Mouse (Mus musculus): Measurements from ENCODE around the gene Mdfic.

Mdfic gene

GRCm38 (mm10) chr6:15770128-15770527 lies 49.7 kb downstream of the Mdfic start:
- in situ Hi-C loops (cut with MboI; ENCODE audit: low pct_unique_long_range_greater_than_20kb in 1 of 2, low sequenced_read_pairs in 2 of 2, unreplicated experiment in 1 of 2): no loop called here

DNA sequence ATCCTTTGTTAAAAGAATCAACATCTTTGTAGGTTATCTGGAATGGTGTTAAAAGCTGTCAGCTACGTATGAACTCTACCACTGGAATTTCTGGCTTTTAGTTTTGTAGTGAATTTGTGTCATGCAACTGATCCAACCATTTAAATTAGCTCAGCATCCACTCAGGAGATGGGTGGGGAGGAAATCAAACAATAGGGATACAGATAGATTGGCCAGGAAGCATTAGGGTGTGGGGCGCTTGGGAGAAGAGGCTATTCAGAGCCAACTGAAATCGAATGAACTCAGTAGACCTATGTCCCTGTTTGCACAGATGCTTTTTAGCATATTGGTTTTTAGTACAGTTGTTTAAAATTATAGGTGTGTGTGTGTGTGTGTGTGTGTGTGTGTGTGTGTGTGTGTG lies 56.6 kb downstream of the Mdfic start:
- in situ Hi-C loops (cut with MboI; ENCODE audit: low pct_unique_long_range_greater_than_20kb in 1 of 2, low sequenced_read_pairs in 2 of 2, unreplicated experiment in 1 of 2): no loop called here

DNA sequence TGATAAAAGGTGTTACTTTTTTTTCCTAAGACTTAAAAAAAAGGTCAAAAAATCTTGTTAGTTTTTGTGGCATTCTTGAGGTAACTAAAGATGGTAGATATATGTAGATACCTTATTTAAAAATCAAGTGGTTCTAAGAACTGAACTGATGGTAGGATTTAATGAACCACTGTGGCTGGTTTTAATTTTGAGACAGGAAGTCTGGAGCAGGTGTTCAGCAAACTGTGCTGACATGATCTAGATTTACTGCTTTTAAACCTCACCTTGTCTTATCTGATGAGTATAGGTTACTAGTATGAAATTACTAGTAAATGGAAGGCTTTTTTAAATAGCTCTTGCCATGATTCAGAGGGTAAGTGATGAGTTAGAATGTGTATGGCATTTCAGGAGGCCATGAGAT lies 59.7 kb downstream of the Mdfic start:
- in situ Hi-C loops (cut with MboI; ENCODE audit: low pct_unique_long_range_greater_than_20kb in 1 of 2, low sequenced_read_pairs in 2 of 2, unreplicated experiment in 1 of 2): no loop called here

DNA sequence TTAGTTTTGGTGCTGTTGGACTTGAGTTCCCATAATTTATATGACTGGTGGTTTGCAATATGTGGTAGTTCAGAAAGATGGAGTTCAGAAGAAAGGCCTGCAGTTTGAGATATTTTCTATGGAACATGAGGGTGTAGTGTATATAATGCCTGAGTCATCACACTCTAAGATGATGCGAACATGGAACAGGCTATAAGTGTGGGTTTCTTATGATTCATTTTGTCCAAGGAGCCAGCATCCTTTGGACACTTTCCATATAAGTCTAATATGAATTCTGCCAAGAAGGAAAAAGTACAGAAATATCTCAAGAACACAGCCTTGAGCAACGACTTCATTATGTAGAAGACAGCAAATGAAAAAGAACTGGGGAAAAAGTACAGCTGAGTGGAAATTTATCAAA lies 60.2 kb downstream of the Mdfic start:
- in situ Hi-C loops (cut with MboI; ENCODE audit: low pct_unique_long_range_greater_than_20kb in 1 of 2, low sequenced_read_pairs in 2 of 2, unreplicated experiment in 1 of 2): no loop called here

DNA sequence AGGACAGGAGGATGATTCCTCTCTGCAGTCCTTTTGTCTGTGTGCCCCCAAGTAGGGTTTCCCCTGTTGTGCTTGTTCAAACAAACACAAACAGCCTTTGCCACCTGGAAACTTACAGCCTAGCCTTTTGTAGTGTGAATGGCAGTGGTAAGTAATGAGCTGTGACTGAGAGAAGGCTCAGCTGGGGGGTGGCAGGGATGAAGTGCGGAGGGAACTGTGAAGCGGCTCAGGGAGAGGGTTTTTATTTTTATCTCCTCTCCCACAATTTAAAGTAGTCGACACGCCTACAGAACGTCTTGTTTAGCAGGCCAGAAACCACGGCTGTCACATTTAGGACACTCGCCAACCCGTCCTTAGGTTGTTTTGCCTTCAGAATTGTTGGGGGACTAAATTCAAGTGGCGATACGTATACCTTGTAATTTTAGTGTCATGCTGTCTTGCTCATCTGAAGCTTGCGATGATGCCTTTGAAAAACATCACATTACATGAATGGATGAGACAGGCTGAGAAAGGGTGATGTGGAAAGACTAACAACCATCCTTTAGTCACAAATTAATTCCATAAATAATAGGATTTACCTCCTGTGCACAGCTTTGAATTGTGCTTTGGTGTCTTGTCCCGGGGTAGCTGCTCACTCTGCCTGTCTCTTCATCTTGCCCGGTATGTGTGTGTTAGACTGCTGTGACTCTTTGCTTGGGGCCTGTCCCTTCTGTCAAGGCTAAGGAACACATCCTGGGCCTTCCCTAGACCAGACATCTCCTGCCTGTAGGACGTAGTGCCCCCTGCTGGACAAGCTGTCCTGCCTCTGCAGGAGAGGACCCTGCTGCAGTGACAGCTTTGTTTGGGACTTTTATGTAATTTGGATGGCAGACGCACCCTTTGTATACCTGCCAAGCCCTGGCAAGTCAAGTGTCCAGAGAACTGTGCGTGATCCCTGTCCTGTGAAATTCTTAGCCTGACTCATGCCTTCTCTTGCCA lies 69.4 kb downstream of the Mdfic start:
- in situ Hi-C loops (cut with MboI; ENCODE audit: low pct_unique_long_range_greater_than_20kb in 1 of 2, low sequenced_read_pairs in 2 of 2, unreplicated experiment in 1 of 2): no loop called here

GRCm38 (mm10) chr6:15792680-15793601 lies 72.5 kb downstream of the Mdfic start:
- in situ Hi-C loops (cut with MboI; ENCODE audit: low pct_unique_long_range_greater_than_20kb in 1 of 2, low sequenced_read_pairs in 2 of 2, unreplicated experiment in 1 of 2): no loop called here

- in situ Hi-C loops (cut with MboI; ENCODE audit: low pct_unique_long_range_greater_than_20kb in 1 of 2, low sequenced_read_pairs in 2 of 2, unreplicated experiment in 1 of 2): no loop called here
Measured at GRCm38 (mm10) chr6:15793602-15794345, 73.3 kb downstream of the Mdfic start.

- in situ Hi-C loops (cut with MboI; ENCODE audit: low pct_unique_long_range_greater_than_20kb in 1 of 2, low sequenced_read_pairs in 2 of 2, unreplicated experiment in 1 of 2): no loop called here
Measured at GRCm38 (mm10) chr6:15794801-15795200, 74.3 kb downstream of the Mdfic start.

DNA sequence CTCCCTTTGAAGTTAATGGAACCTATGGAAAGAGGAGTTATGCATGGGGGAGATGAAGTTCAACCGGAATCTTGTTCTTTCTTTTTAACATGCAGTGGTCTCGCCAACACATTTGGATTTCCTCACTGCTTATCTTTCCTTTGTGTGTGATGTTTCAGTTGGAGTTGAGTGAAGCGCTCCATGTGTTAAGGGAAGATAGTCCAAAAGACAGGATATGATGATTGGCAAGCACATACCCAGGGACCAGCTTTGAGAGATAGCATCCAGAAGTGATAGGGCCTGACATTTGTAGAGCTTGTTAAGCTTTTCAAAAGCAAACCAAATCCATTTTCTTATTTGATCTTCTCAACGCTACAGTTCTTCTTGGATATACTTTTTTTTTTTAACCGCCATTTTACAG lies 86.9 kb downstream of the Mdfic start:
- in situ Hi-C loops (cut with MboI; ENCODE audit: low pct_unique_long_range_greater_than_20kb in 1 of 2, low sequenced_read_pairs in 2 of 2, unreplicated experiment in 1 of 2): no loop called here

GRCm38 (mm10) chr6:15825236-15825635 lies 104.8 kb downstream of the Mdfic start:
- in situ Hi-C loops (cut with MboI; ENCODE audit: low pct_unique_long_range_greater_than_20kb in 1 of 2, low sequenced_read_pairs in 2 of 2, unreplicated experiment in 1 of 2): no loop called here

- in situ Hi-C loops (cut with MboI; ENCODE audit: low pct_unique_long_range_greater_than_20kb in 1 of 2, low sequenced_read_pairs in 2 of 2, unreplicated experiment in 1 of 2): no loop called here
Measured at GRCm38 (mm10) chr6:15829812-15830211, 109.4 kb downstream of the Mdfic start.

- in situ Hi-C loops (cut with MboI; ENCODE audit: low pct_unique_long_range_greater_than_20kb in 1 of 2, low sequenced_read_pairs in 2 of 2, unreplicated experiment in 1 of 2): no loop called here
Measured at GRCm38 (mm10) chr6:15830651-15831050, 110.2 kb downstream of the Mdfic start.

GRCm38 (mm10) chr6:15837695-15838094 lies 117.2 kb downstream of the Mdfic start:
- in situ Hi-C loops (cut with MboI; ENCODE audit: low pct_unique_long_range_greater_than_20kb in 1 of 2, low sequenced_read_pairs in 2 of 2, unreplicated experiment in 1 of 2): no loop called here

DNA sequence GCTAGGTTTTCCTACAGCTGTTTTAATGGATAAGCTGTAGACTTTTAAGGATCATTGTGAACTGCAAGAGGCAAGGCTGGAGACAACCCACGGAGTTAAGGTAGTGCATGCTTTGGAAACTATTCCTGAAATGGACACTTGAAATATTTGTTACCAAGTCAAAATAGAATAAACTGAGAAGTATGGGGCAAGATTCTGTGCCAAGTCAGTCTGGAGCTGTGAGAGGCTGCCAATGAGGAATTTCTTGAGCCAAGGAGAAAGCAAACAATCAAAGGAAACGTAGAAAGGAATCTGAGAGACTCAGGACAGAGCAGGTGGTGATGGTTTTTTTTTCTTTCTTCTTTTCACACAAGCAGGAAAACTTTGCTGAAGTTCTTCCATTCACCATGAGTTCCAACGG lies 119.4 kb downstream of the Mdfic start:
- in situ Hi-C loops (cut with MboI; ENCODE audit: low pct_unique_long_range_greater_than_20kb in 1 of 2, low sequenced_read_pairs in 2 of 2, unreplicated experiment in 1 of 2): no loop called here

DNA sequence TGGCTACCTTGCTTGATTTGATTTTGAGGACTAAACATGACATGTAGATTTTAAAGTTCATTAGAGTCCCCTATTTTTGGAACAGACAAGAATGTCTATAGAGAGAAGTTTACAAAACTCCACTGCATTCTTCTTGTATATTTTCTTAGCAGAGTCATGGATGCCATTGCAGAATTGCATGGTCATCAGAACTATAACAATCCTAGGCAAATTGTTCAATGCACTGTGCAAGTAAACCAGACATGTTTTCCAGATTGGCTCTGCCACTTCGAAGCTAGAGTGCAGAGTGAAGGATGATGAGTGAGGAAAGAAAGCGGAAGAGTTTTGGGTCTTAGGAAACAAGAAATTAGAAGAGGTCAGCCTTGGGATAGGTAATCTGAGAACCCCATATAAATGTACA lies 120.0 kb downstream of the Mdfic start:
- in situ Hi-C loops (cut with MboI; ENCODE audit: low pct_unique_long_range_greater_than_20kb in 1 of 2, low sequenced_read_pairs in 2 of 2, unreplicated experiment in 1 of 2): no loop called here

DNA sequence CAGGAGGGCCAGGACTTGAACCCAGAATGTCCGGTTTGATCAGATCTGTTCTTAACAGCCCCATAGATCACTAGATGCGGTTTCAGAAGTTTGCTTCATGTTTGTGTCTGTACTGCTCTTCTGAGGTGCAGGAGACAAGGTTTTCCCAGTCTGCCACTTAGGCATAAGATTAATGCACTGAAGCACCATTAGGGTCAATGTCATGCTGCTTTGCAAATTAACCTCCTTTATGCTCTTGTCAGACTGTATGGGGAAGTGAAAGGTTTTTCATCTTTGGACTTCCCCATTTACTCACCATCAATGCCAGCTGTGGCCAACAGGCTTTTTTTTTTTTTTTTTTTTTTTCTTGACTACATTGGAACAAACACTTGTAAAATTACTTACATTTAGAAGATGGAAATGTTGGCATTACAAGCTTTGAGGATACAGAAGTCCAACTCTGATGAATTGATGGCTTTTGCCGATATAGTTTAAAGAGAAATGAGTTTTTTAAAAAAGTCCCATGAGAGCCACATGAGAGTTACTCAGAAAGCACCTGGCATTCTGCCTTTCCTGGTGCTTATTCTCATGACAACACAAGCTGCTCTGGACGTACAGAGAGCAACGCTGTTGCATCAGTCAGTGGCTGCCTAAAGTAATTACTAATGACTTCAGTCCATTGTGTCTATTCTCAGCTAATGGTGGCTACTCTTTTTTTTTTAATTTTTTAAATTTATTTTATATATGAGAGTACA lies 121.2 kb downstream of the Mdfic start:
- in situ Hi-C loops (cut with MboI; ENCODE audit: low pct_unique_long_range_greater_than_20kb in 1 of 2, low sequenced_read_pairs in 2 of 2, unreplicated experiment in 1 of 2): no loop called here

DNA sequence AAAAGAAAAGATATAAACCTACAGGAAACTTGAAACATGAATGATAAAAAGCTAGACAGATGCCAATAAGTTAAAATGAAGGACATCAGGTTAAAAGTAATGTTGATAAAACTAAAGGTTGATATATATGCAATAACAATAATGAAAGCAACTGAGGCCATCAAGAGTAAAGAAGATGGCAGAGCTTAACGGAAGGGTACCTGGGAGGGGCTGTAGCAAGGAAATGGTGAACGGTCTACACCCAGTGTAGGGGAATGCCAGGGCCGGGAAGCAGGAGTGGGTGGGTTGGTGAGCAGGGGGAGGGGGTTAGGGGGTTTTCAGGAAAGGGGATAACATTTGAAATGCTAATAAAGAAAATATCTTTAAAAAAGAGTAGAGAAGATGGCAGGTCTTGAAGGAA lies 122.8 kb downstream of the Mdfic start:
- in situ Hi-C loops (cut with MboI; ENCODE audit: low pct_unique_long_range_greater_than_20kb in 1 of 2, low sequenced_read_pairs in 2 of 2, unreplicated experiment in 1 of 2): no loop called here

- in situ Hi-C loops (cut with MboI; ENCODE audit: low pct_unique_long_range_greater_than_20kb in 1 of 2, low sequenced_read_pairs in 2 of 2, unreplicated experiment in 1 of 2): no loop called here
Measured at GRCm38 (mm10) chr6:15845711-15846342, 125.4 kb downstream of the Mdfic start.
